Mouse (Mus musculus): Measurements from ENCODE around the gene Adam22. TPM values are rescaled to one million over a fixed set of nuclear protein-coding genes. Genes with fewer than 3 reads are reported as not detected.
A peak's percentile ranks its signal among the peaks of the same experiment; 100 is the strongest.

Adam22 gene
- polyA plus RNA-seq, 1 experiment from 2014 or later, result 7.7 TPM

- Histone ChIP-seq H3K27ac (no peak overlapping the region), H3K27me3 (ENCODE audit: insufficient read depth, low read length) (no peaks in the 10 kb centered on the region), H3K4me2 (ENCODE audit: low read length) (no peak overlapping the region), H3K36me3 (ENCODE audit: insufficient read depth, low read length) (no peaks in the 10 kb centered on the region), H3K9ac (ENCODE audit: low read depth, low read length) (no peak overlapping the region), H3K9me3 (replicated peaks; ENCODE audit: low read length) (no peaks in the 10 kb centered on the region), H3K4me1 (replicated peaks; ENCODE audit: insufficient read depth, low read length) (no peaks in the 10 kb centered on the region), H3K4me3 (replicated peaks; ENCODE audit: low read depth, low read length) (no peak overlapping the region)
- ATAC-seq (replicated peaks; ENCODE audit: low FRiP score, low read depth) (no peak), DNase-seq (ENCODE audit: low spot score) (peak; percentile 44)
- 37% methylated on average over 10 of the region's 10 CpGs for WGBS
- no peak for TF ChIP-seq CTCF (IDR thresholded peaks at IDR 0.05; ENCODE audit: low read depth)
Observed at GRCm38 (mm10) chr5:8297719-8298419, 70.1 kb downstream of the Adam22 start.

- Histone ChIP-seq H3K4me1 (replicated peaks; ENCODE audit: insufficient read depth, low read length) (no peaks in the 10 kb centered on the region), H3K27ac (no peak overlapping the region), H3K4me3 (replicated peaks; ENCODE audit: low read depth, low read length) (no peak overlapping the region), H3K9ac (ENCODE audit: low read depth, low read length) (no peak overlapping the region), H3K36me3 (ENCODE audit: insufficient read depth, low read length) (no peaks in the 10 kb centered on the region), H3K27me3 (ENCODE audit: insufficient read depth, low read length) (no peaks in the 10 kb centered on the region), H3K4me2 (ENCODE audit: low read length) (no peak overlapping the region), H3K9me3 (replicated peaks; ENCODE audit: low read length) (no peaks in the 10 kb centered on the region)
- WGBS, result 13% methylated on average over 1 of the region's 1 CpGs
- DNase-seq (ENCODE audit: low spot score) (peak; percentile 24), ATAC-seq (replicated peaks; ENCODE audit: low FRiP score, low read depth) (peak; percentile 74; the same call in 1 of the 2 replicates)
- no peak for TF ChIP-seq CTCF (IDR thresholded peaks at IDR 0.05; ENCODE audit: low read depth)
Observed at GRCm38 (mm10) chr5:8293287-8293686, 74.7 kb downstream of the Adam22 start.

GRCm38 (mm10) chr5:8291496-8291895, 76.5 kb downstream of the Adam22 start:
- DNase-seq (ENCODE audit: low spot score) (no peak), ATAC-seq (replicated peaks; ENCODE audit: low FRiP score, low read depth) (no peak)
- Histone ChIP-seq H3K27ac (no peak overlapping the region), H3K36me3 (ENCODE audit: insufficient read depth, low read length) (no peaks in the 10 kb centered on the region), H3K4me3 (replicated peaks; ENCODE audit: low read depth, low read length) (no peak overlapping the region), H3K27me3 (ENCODE audit: insufficient read depth, low read length) (no peaks in the 10 kb centered on the region), H3K9ac (ENCODE audit: low read depth, low read length) (no peak overlapping the region), H3K4me2 (ENCODE audit: low read length) (no peak overlapping the region), H3K4me1 (replicated peaks; ENCODE audit: insufficient read depth, low read length) (no peaks in the 10 kb centered on the region), H3K9me3 (replicated peaks; ENCODE audit: low read length) (no peaks in the 10 kb centered on the region)
- TF ChIP-seq CTCF (IDR thresholded peaks at IDR 0.05; ENCODE audit: low read depth), result no peak
- 92% methylated on average over 1 of the region's 1 CpGs for WGBS

GRCm38 (mm10) chr5:8289678-8290614, 78.0 kb downstream of the Adam22 start:
- no peak overlapping the region for H3K9ac ChIP-seq (ENCODE audit: low read depth, low read length)
- no peak for DNase-seq (ENCODE audit: low spot score)

GRCm38 (mm10) chr5:8284123-8284522, 83.8 kb downstream of the Adam22 start:
- WGBS, result 21% methylated on average over 5 of the region's 5 CpGs
- no peak for ATAC-seq (replicated peaks; ENCODE audit: low FRiP score, low read depth)
- H3K4me3 ChIP-seq (replicated peaks; ENCODE audit: low read depth, low read length), result no peak overlapping the region
- H3K9ac ChIP-seq (ENCODE audit: low read depth, low read length), result no peak overlapping the region
- H3K36me3 ChIP-seq (ENCODE audit: insufficient read depth, low read length), result no peaks in the 10 kb centered on the region
- no peaks in the 10 kb centered on the region for H3K9me3 ChIP-seq (replicated peaks; ENCODE audit: low read length)
- no peak overlapping the region for H3K27ac ChIP-seq
- no peak overlapping the region for H3K4me2 ChIP-seq (ENCODE audit: low read length)
- TF ChIP-seq CTCF (IDR thresholded peaks at IDR 0.05; ENCODE audit: low read depth), result no peak
- no peaks in the 10 kb centered on the region for H3K27me3 ChIP-seq (ENCODE audit: insufficient read depth, low read length)
- no peak for DNase-seq (ENCODE audit: low spot score)
- no peaks in the 10 kb centered on the region for H3K4me1 ChIP-seq (replicated peaks; ENCODE audit: insufficient read depth, low read length)

More at GRCm38 (mm10) chr5:8289678-8290614, 78.0 kb downstream of the Adam22 start:
- Histone ChIP-seq H3K4me1 (replicated peaks; ENCODE audit: insufficient read depth, low read length) (no peaks in the 10 kb centered on the region), H3K4me3 (replicated peaks; ENCODE audit: low read depth, low read length) (no peak overlapping the region), H3K36me3 (ENCODE audit: insufficient read depth, low read length) (no peaks in the 10 kb centered on the region), H3K27me3 (ENCODE audit: insufficient read depth, low read length) (no peaks in the 10 kb centered on the region), H3K9me3 (replicated peaks; ENCODE audit: low read length) (no peaks in the 10 kb centered on the region), H3K27ac (no peak overlapping the region), H3K4me2 (ENCODE audit: low read length) (no peak overlapping the region)
- ATAC-seq (replicated peaks; ENCODE audit: low FRiP score, low read depth), result no peak
- TF ChIP-seq CTCF (IDR thresholded peaks at IDR 0.05; ENCODE audit: low read depth), result no peak
- WGBS, result 67% methylated on average over 6 of the region's 6 CpGs

- no peak overlapping the region for H3K9ac ChIP-seq (ENCODE audit: low read depth, low read length)
- no peaks in the 10 kb centered on the region for H3K4me1 ChIP-seq (replicated peaks; ENCODE audit: insufficient read depth, low read length)
- no peak for TF ChIP-seq CTCF (IDR thresholded peaks at IDR 0.05; ENCODE audit: low read depth)
- no peak for DNase-seq (ENCODE audit: low spot score)
- no peak overlapping the region for H3K4me2 ChIP-seq (ENCODE audit: low read length)
- no peak for ATAC-seq (replicated peaks; ENCODE audit: low FRiP score, low read depth)
- no peaks in the 10 kb centered on the region for H3K36me3 ChIP-seq (ENCODE audit: insufficient read depth, low read length)
- no peaks in the 10 kb centered on the region for H3K9me3 ChIP-seq (replicated peaks; ENCODE audit: low read length)
- 59% methylated on average over 1 of the region's 1 CpGs for WGBS
- no peak overlapping the region for H3K4me3 ChIP-seq (replicated peaks; ENCODE audit: low read depth, low read length)
- no peaks in the 10 kb centered on the region for H3K27me3 ChIP-seq (ENCODE audit: insufficient read depth, low read length)
- H3K27ac ChIP-seq, result no peak overlapping the region
Observed at GRCm38 (mm10) chr5:8276141-8276540, 91.8 kb downstream of the Adam22 start.
